Mouse (Mus musculus) neural tube, embryonic 11.5 days (tissue): ENCODE measurements around the gene Bsg. TPM values are rescaled to one million over a fixed set of nuclear protein-coding genes. Genes with fewer than 3 reads are reported as not detected.

Experiments
- ATAC-seq: fragments of 200-750 bp; cut with Nextera tagmentation; 2 replicates; pipeline ENCODE4 v1.8.0; 2017; ENCODE audit warnings: moderate number of reproducible peaks, mild to moderate bottlenecking, moderate TSS enrichment, moderate library complexity; ENCODE audit not compliant: insufficient read depth, low FRiP score, low TSS enrichment
- DNase-seq: peaks from one replicate; pipeline ENCODE4 v3.0.0-alpha.2; 2015; ENCODE audit warnings: low spot score
- H3K27ac ChIP-seq: fragments of 300-500 bp; sonication (generic); 2 replicates; pipeline ENCODE4 v1.5.1; 2014; ENCODE audit warnings: low read depth, mild to moderate bottlenecking, low read length
- H3K27me3 ChIP-seq: fragments of 300-500 bp; sonication (generic); 2 replicates; pipeline ENCODE4 v1.6.1; 2014; ENCODE audit warnings: mild to moderate bottlenecking, low read length, mixed read lengths; ENCODE audit not compliant: control insufficient read depth, insufficient read depth
- H3K36me3 ChIP-seq: fragments of 300-500 bp; sonication (generic); 2 replicates; pipeline ENCODE4 v1.6.1; 2014; ENCODE audit warnings: mild to moderate bottlenecking, low read length, moderate library complexity, mixed read lengths; ENCODE audit not compliant: control insufficient read depth, insufficient read depth
- H3K4me1 ChIP-seq: fragments of 300-500 bp; sonication (generic); 2 replicates; pipeline ENCODE4 v1.6.1; 2014; ENCODE audit warnings: low read length, mixed read lengths; ENCODE audit not compliant: control insufficient read depth, insufficient read depth
- H3K4me2 ChIP-seq: fragments of 300-500 bp; sonication (generic); 2 replicates; pipeline ENCODE4 v1.6.1; 2014; ENCODE audit warnings: low read depth, mild to moderate bottlenecking, moderate library complexity
- H3K4me3 ChIP-seq: fragments of 300-500 bp; sonication (generic); 2 replicates; pipeline ENCODE4 v1.5.1; 2014; ENCODE audit warnings: low read depth, low read length
- H3K9ac ChIP-seq: fragments of 300-500 bp; sonication (generic); 2 replicates; pipeline ENCODE4 v1.6.1; 2014; ENCODE audit warnings: mild to moderate bottlenecking, low read length
- H3K9me3 ChIP-seq: fragments of 300-500 bp; sonication (generic); 2 replicates; pipeline ENCODE4 v1.6.1; 2016; ENCODE audit warnings: low read length; ENCODE audit not compliant: control insufficient read depth
- WGBS: fragments of 180-500 bp; shearing (Covaris S2); extraction: QIAGEN DNeasy Blood & Tissue Kit; methylation state at CpG from one replicate; pipeline ENCODE4 v1.1.7; 2014; 5-methylcytosine and 5-hydroxymethylcytosine counted together
- polyA plus RNA-seq: library from polyadenylated mRNA; unstranded; fragments of >200 nt; fragmentation: Nextera tagmentation; extraction: Ambion mirVana; gene quantifications from 2 replicates; pipeline ENCODE4 v1.2.1, GENCODE M21; 2014

The Bsg gene
- polyA plus RNA-seq, 1 experiment from 2014 or later = 595 TPM

- Histone ChIP-seq H3K4me1 (peaks cover 12% of the 10 kb centered on the region; the same call in 1 of the 2 replicates), H3K9ac (no peak overlapping the region), H3K4me2 (no peak overlapping the region), H3K36me3 (peaks cover 25% of the 10 kb centered on the region), H3K9me3 (no peaks in the 10 kb centered on the region), H3K4me3 (0 out of 2 replicates have a peak overlapping the region, but pooled peaks have one; percentile 2), H3K27ac (no peak overlapping the region), H3K27me3 (no peaks in the 10 kb centered on the region)
- WGBS = 91% methylated on average over 1 of the region's 1 CpGs
- no peak for DNase-seq
- ATAC-seq = no peak
Measured at GRCm38 (mm10) chr10:79686691-79687090, 17.6 kb upstream of the Bsg start.

GRCm38 (mm10) chr10:79687513-79687912, 16.8 kb upstream of the Bsg start:
- ATAC-seq = no peak
- peaks cover 12% of the 10 kb centered on the region; the same call in 1 of the 2 replicates for H3K4me1 ChIP-seq
- H3K27me3 ChIP-seq = no peaks in the 10 kb centered on the region
- H3K4me2 ChIP-seq = no peak overlapping the region
- no peak overlapping the region for H3K9ac ChIP-seq
- no peak for DNase-seq
- WGBS = 98% methylated on average over 6 of the region's 6 CpGs
- no peak overlapping the region for H3K27ac ChIP-seq
- H3K36me3 ChIP-seq = peaks cover 25% of the 10 kb centered on the region
- no peaks in the 10 kb centered on the region for H3K9me3 ChIP-seq
- H3K4me3 ChIP-seq = no peak overlapping the region

- peaks cover 25% of the 10 kb centered on the region for H3K36me3 ChIP-seq
- no peak within 1 kb of the TSS for H3K9ac ChIP-seq
- no peak for ATAC-seq
- no peak within 1 kb of the TSS for H3K4me3 ChIP-seq
- no peaks in the 10 kb centered on the region for H3K9me3 ChIP-seq
- no peaks in the 10 kb centered on the region for H3K27me3 ChIP-seq
- 81% methylated on average over 4 of the region's 4 CpGs for WGBS
- H3K4me2 ChIP-seq = no peak within 1 kb of the TSS
- H3K4me1 ChIP-seq = peaks cover 4% of the 10 kb centered on the region; the same call in 1 of the 2 replicates
- no peak within 1 kb of the TSS for H3K27ac ChIP-seq
- DNase-seq = no peak
Measured at GRCm38 (mm10) chr10:79688720-79689119, 15.6 kb upstream of the Bsg start, which contains the start of gene Gzmm. TSS of gene Gzmm (plus strand) at chr10:79689020.

- Histone ChIP-seq H3K27me3 (no peaks in the 10 kb centered on the region), H3K9me3 (no peaks in the 10 kb centered on the region), H3K9ac (no peak overlapping the region), H3K27ac (no peak overlapping the region), H3K4me1 (0 out of 2 replicates have a peak, but pooled peaks cover 1% of the 10 kb centered on the region), H3K4me3 (no peak overlapping the region), H3K36me3 (peaks cover 25% of the 10 kb centered on the region), H3K4me2 (no peak overlapping the region)
- WGBS = 86% methylated on average over 3 of the region's 3 CpGs
- no peak for ATAC-seq
- DNase-seq = no peak
Measured at GRCm38 (mm10) chr10:79689178-79689577, 15.1 kb upstream of the Bsg start.

- Histone ChIP-seq H3K27ac (no peak overlapping the region), H3K4me3 (no peak overlapping the region), H3K4me2 (no peak overlapping the region), H3K36me3 (peaks cover 10% of the 10 kb centered on the region), H3K9ac (no peak overlapping the region), H3K4me1 (no peaks in the 10 kb centered on the region), H3K9me3 (no peaks in the 10 kb centered on the region), H3K27me3 (no peaks in the 10 kb centered on the region)
- no peak for DNase-seq
- 94% methylated on average over 2 of the region's 2 CpGs for WGBS
- ATAC-seq = no peak
Measured at GRCm38 (mm10) chr10:79691986-79692548, 12.2 kb upstream of the Bsg start.

- WGBS = 82% methylated on average over 12 of the region's 12 CpGs
- no peak overlapping the region for H3K9ac ChIP-seq
- H3K27ac ChIP-seq = no peak overlapping the region
- no peaks in the 10 kb centered on the region for H3K4me1 ChIP-seq
- no peak for ATAC-seq
- no peaks in the 10 kb centered on the region for H3K9me3 ChIP-seq
- H3K4me3 ChIP-seq = no peak overlapping the region
- H3K36me3 ChIP-seq = peaks cover 3% of the 10 kb centered on the region
- H3K4me2 ChIP-seq = no peak overlapping the region
- DNase-seq = no peak
- no peaks in the 10 kb centered on the region for H3K27me3 ChIP-seq
Measured at GRCm38 (mm10) chr10:79693580-79694378, 10.5 kb upstream of the Bsg start.

- Histone ChIP-seq H3K4me2 (no peak overlapping the region), H3K4me1 (no peaks in the 10 kb centered on the region), H3K9me3 (no peaks in the 10 kb centered on the region), H3K36me3 (no peaks in the 10 kb centered on the region), H3K4me3 (no peak overlapping the region), H3K27ac (no peak overlapping the region), H3K27me3 (no peaks in the 10 kb centered on the region), H3K9ac (no peak overlapping the region)
- 92% methylated on average over 6 of the region's 6 CpGs for WGBS
- no peak for ATAC-seq
- DNase-seq = no peak
Measured at GRCm38 (mm10) chr10:79694379-79694655, 10.0 kb upstream of the Bsg start.

- Histone ChIP-seq H3K4me2 (no peak overlapping the region), H3K4me3 (no peak overlapping the region), H3K9ac (no peak overlapping the region), H3K9me3 (no peaks in the 10 kb centered on the region), H3K4me1 (no peaks in the 10 kb centered on the region), H3K27ac (no peak overlapping the region), H3K27me3 (no peaks in the 10 kb centered on the region), H3K36me3 (no peaks in the 10 kb centered on the region)
- DNase-seq (peak; percentile 72), ATAC-seq (no peak)
- WGBS = 67% methylated on average over 13 of the region's 13 CpGs
Measured at GRCm38 (mm10) chr10:79695231-79696128, 8.8 kb upstream of the Bsg start.
